In genomic region chr6:122867914-122868313, GRCm38 (mm10) we compare ENCODE assay signal across 12 mouse cellular contexts. TPM values are rescaled to one million over a fixed set of nuclear protein-coding genes. Genes with fewer than 3 reads are reported as not detected.
DNase-seq lines count a peak whose midpoint lies in the region; ATAC-seq and TF ChIP-seq lines count a peak whose summit lies in the region.
"Had no signal": no experiment of that assay in that cellular context is flagged by ENCODE, and none has a peak within 500 bp of the region (broad histone marks: within the 10 kb centered on the region; RNA-seq: fewer than 3 reads in every experiment).

No protein-coding gene starts in this region.

- H3K36me3 ChIP-seq in liver, postnatal 0 days (replicated peaks; ENCODE audit: insufficient read depth, low read length): no peaks in the 10 kb centered on the region
- H3K36me3 ChIP-seq in C2C12 (ENCODE audit: control insufficient read depth, insufficient read depth): no peaks in the 10 kb centered on the region
- H3K36me3 ChIP-seq: forebrain, embryonic 10.5 days; G1E; heart, embryonic 10.5 days; intestine, embryonic 15.5 days had no signal

- no peak overlapping the region for H3ac ChIP-seq in C2C12 (ENCODE audit: control insufficient read depth, insufficient read length, low read depth)

- no peaks in the 10 kb centered on the region for H3K79me3 ChIP-seq in C2C12 (ENCODE audit: low read depth)

- H3K4me2 ChIP-seq in liver, postnatal 0 days (ENCODE audit: low read depth, low read length): no peak overlapping the region
- H3K4me2 ChIP-seq: intestine, embryonic 15.5 days had no signal

- DNase-seq in heart, adult 11 months: peak; percentile 78
- no peak for DNase-seq in heart, adult 8-10 months (ENCODE audit: low spot score)
- no peak for DNase-seq in liver, postnatal 0 days
- DNase-seq in liver: no peak
- no peak for DNase-seq in urinary bladder, postnatal 4 days (ENCODE audit: low spot score in 2 of 2)
- no peak for DNase-seq in thymus, postnatal 36 days

- H3K27me3 ChIP-seq in liver, postnatal 0 days (ENCODE audit: insufficient read depth, low read length): no peaks in the 10 kb centered on the region
- no peaks in the 10 kb centered on the region for H3K27me3 ChIP-seq in C2C12 (ENCODE audit: control insufficient read depth, insufficient read depth, insufficient read length)
- H3K27me3 ChIP-seq: intestine, embryonic 15.5 days had no signal

- WGBS in liver, postnatal 0 days (ENCODE audit: insufficient replicate concordance): 59% methylated on average over 4 of the region's 4 CpGs

- no peaks in the 10 kb centered on the region for H3K79me2 ChIP-seq in C2C12 (ENCODE audit: control insufficient read depth, insufficient read depth)

- TF ChIP-seq EP300 in liver, postnatal 0 days (IDR thresholded peaks at IDR 0.05; ENCODE audit: low read depth): no peak

- no peak overlapping the region for H3K4me3 ChIP-seq in liver, postnatal 0 days (ENCODE audit: low read depth, low read length)
- H3K4me3 ChIP-seq in C2C12 (ENCODE audit: insufficient read depth, poor library complexity, severe bottlenecking): no peak overlapping the region
- H3K4me3 ChIP-seq: forebrain, embryonic 10.5 days; heart, embryonic 10.5 days; intestine, embryonic 15.5 days had no signal

- no peak for ATAC-seq in liver, postnatal 0 days
- ATAC-seq in hematopoietic stem cell, adult 5-6 weeks (replicated peaks in 1 of 2; ENCODE audit: insufficient read depth in 1 of 2, low FRiP score in 2 of 2, low TSS enrichment in 1 of 2, low read depth in 1 of 2, poor library complexity in 2 of 2, severe bottlenecking in 2 of 2): peak; percentile 43 to 67; a peak in 1 of 4 replicates
- ATAC-seq: intestine, embryonic 15.5 days had no signal

- no peak overlapping the region for H3K9ac ChIP-seq in liver, postnatal 0 days (replicated peaks)
- H3K9ac ChIP-seq: intestine, embryonic 15.5 days had no signal

- H3K27ac ChIP-seq in liver, postnatal 0 days (ENCODE audit: low read depth): no peak overlapping the region
- H3K27ac ChIP-seq: forebrain, embryonic 10.5 days; heart, embryonic 10.5 days; intestine, embryonic 15.5 days had no signal

- TF ChIP-seq CTCF in liver, postnatal 0 days (IDR thresholded peaks at IDR 0.05; ENCODE audit: low read depth): peak; percentile 56
- TF ChIP-seq CTCF in C2C12 (IDR thresholded peaks at IDR 0.05; ENCODE audit: control insufficient read depth, insufficient read depth, insufficient read length): peak; percentile 8

- no peaks in the 10 kb centered on the region for H3K4me1 ChIP-seq in liver, postnatal 0 days (ENCODE audit: insufficient read depth)
- H3K4me1 ChIP-seq: forebrain, embryonic 10.5 days; heart, embryonic 10.5 days; intestine, embryonic 15.5 days had no signal

- no peaks in the 10 kb centered on the region for H3K9me3 ChIP-seq in liver, postnatal 0 days (ENCODE audit: low read length)
- H3K9me3 ChIP-seq: forebrain, embryonic 10.5 days; G1E; heart, embryonic 10.5 days; intestine, embryonic 15.5 days had no signal

TF ChIP-seq in C2C12, 6 proteins besides CTCF, POLR2A, EP300 and RAD21:
- TF ChIP-seq USF1 (IDR thresholded peaks at IDR 0.05; ENCODE audit: low read depth) (no peak), FOSL1 (IDR thresholded peaks at IDR 0.05; ENCODE audit: insufficient read depth, low read length, poor library complexity, severe bottlenecking) (no peak), MYOD1 (IDR thresholded peaks at IDR 0.05; ENCODE audit: control insufficient read depth, insufficient read length, low read depth) (no peak), MYOG (IDR thresholded peaks at IDR 0.05; ENCODE audit: control insufficient read depth, extremely low read depth, insufficient read length) (no peak), CEBPB (IDR thresholded peaks at IDR 0.05; ENCODE audit: low read depth) (no peak), MAX (IDR thresholded peaks at IDR 0.05) (no peak)

RNA-seq across cellular contexts. Expression of gene Necap1, which starts 6.4 kb away (rescaled TPM):
- total RNA-seq in heart, adult 8-10 months (2022): 10 to 100 TPM; 17.1 to 22.1 (median 20.1) TPM
- 18.5 and 19.6 TPM in 2 replicates for polyA plus RNA-seq in liver, postnatal 0 days (2015; fragmentation: Nextera tagmentation; extraction: Ambion mirVana)
- 17.7 TPM for polyA plus RNA-seq in C2C12 (2012; fragmentation: generic; extraction: Trizol)
- total RNA-seq in hematopoietic stem cell, adult 5-6 weeks (2017): 16.7 and 21.1 TPM in 2 replicates

RNA-seq across cellular contexts. Expression of gene C3ar1, which starts 12.0 kb away (rescaled TPM):
- 1 to 10 TPM; 2.0 to 3.5 (median 2.5) TPM for total RNA-seq in heart, adult 8-10 months (2022)
- 1.8 and 2.1 TPM in 2 replicates for polyA plus RNA-seq in liver, postnatal 0 days (2015; fragmentation: Nextera tagmentation; extraction: Ambion mirVana)
- polyA plus RNA-seq in C2C12 (2012; fragmentation: generic; extraction: Trizol): 0.91 TPM
- 0.19 and 0.55 TPM in 2 replicates for total RNA-seq in hematopoietic stem cell, adult 5-6 weeks (2017)
- polyA plus RNA-seq: G1E had no signal

RNA-seq across cellular contexts. Expression of gene Foxj2, which starts 48.2 kb away (rescaled TPM):
- total RNA-seq in heart, adult 8-10 months (2022): 10 to 100 TPM; 26.3 to 31.5 (median 29.1) TPM
- 1.0 and 1.2 TPM in 2 replicates for polyA plus RNA-seq in liver, postnatal 0 days (2015; fragmentation: Nextera tagmentation; extraction: Ambion mirVana)
- 6.5 TPM for polyA plus RNA-seq in C2C12 (2012; fragmentation: generic; extraction: Trizol)
- total RNA-seq in hematopoietic stem cell, adult 5-6 weeks (2017): 8.9 and 9.7 TPM in 2 replicates

RNA-seq across cellular contexts. Expression of gene Clec4a1, which starts 53.7 kb away (rescaled TPM):
- 1 to 10 TPM; 2.5 to 3.7 (median 2.7) TPM for total RNA-seq in heart, adult 8-10 months (2022)
- 6.4 TPM in 2 replicates for polyA plus RNA-seq in liver, postnatal 0 days (2015; fragmentation: Nextera tagmentation; extraction: Ambion mirVana)
- not detected for polyA plus RNA-seq in C2C12 (2012; fragmentation: generic; extraction: Trizol)
- 0.50 and 3.9 TPM in 2 replicates for total RNA-seq in hematopoietic stem cell, adult 5-6 weeks (2017)
- polyA plus RNA-seq: G1E had no signal
